Mouse (Mus musculus): Measurements from ENCODE around the gene Elobl. TPM values are rescaled to one million over a fixed set of nuclear protein-coding genes. Genes with fewer than 3 reads are reported as not detected.

The Elobl gene
- polyA plus RNA-seq, 1 experiment from 2014 or later: not detected

DNA sequence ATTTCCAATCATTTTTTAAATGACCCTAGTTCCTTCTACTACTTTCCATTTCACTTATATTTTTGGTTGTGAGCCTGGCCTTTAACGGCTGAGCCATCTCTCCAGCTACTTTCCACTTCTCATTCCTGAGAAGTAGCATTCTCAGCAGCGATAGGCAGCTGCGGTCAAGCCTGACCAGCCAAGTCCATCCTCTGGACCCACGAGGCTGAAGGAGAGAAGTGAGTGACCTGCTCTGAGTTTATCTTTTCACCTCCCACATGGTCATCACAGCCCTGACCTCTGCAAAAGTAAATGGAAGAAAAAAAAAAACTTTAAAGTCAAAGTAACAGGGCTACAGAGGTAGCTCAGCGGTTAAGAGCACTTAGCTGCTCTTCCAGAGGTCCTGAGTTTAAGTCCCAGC, 40.2 kb downstream of the Elobl start:
- Histone ChIP-seq H3K9ac (no peak overlapping the region), H3K9me3 (no peaks in the 10 kb centered on the region), H3K36me3 (peaks cover 27% of the 10 kb centered on the region), H3K4me1 (replicated peaks) (no peaks in the 10 kb centered on the region), H3K27ac (replicated peaks) (no peak overlapping the region), H3K27me3 (no peaks in the 10 kb centered on the region), H3K4me2 (no peak overlapping the region), H3K4me3 (no peak overlapping the region)
- WGBS: 94% methylated on average over 5 of the region's 5 CpGs
- no peak for ATAC-seq (ENCODE audit: low FRiP score, low read depth)

Other genes with a start within 250 kb of the Elobl start
- 35.9 and 36.9 TPM in 2 replicates for gene Msi2, start 248.4 kb downstream of the Elobl start, polyA plus RNA-seq (2015; fragmentation: Nextera tagmentation; extraction: Ambion mirVana)
- gene Akap1, start 102.3 kb downstream of the Elobl start, polyA plus RNA-seq (2015; fragmentation: Nextera tagmentation; extraction: Ambion mirVana): 28.3 and 29.5 TPM in 2 replicates
- 33.6 and 33.8 TPM in 2 replicates for gene Scpep1, start 11.5 kb downstream of the Elobl start, polyA plus RNA-seq (2015; fragmentation: Nextera tagmentation; extraction: Ambion mirVana)
- 29.7 and 29.8 TPM in 2 replicates for gene Coil, start 3.3 kb upstream of the Elobl start, polyA plus RNA-seq (2015; fragmentation: Nextera tagmentation; extraction: Ambion mirVana)
- 5.1 and 5.4 TPM in 2 replicates for gene Trim25, start 32.4 kb upstream of the Elobl start, polyA plus RNA-seq (2015; fragmentation: Nextera tagmentation; extraction: Ambion mirVana)
- gene Dgke, start 99.9 kb upstream of the Elobl start, polyA plus RNA-seq (2015; fragmentation: Nextera tagmentation; extraction: Ambion mirVana): 17.2 and 17.3 TPM in 2 replicates
- gene Gm525, start 106.9 kb upstream of the Elobl start, polyA plus RNA-seq (2015; fragmentation: Nextera tagmentation; extraction: Ambion mirVana): not detected in 2 replicates